Mouse (Mus musculus): ENCODE results near the gene Trim65.

DNA sequence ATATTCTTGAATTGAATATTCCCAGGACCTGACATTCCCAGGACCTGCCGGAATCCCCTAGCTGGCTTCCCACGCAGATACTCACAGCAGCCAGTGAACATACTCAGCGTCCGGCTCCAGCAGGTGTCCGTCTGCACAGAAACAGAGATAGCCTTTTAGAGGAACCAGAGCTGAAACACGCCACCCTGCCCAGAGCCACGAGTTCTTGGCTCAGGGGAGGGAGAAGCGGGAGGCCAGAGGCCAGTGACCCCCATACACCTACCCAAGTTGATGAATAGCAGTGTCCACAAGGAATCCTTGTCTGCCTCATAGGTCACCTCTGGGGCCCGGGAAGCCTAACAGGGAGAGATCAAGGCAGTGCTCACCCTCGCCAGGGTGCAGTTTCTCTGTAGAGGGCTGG is 3.2 kb upstream of the Trim65 start:
- no peak for TF ChIP-seq CTCF (IDR thresholded peaks at IDR 0.05)
- no peak for TF ChIP-seq EP300 (IDR thresholded peaks at IDR 0.05)
